Mouse (Mus musculus) layer of hippocampus, adult 2 months (tissue): ENCODE measurements at regions not wholly inside any gene's neighbourhood (a gene's known extent, or its start where the extent isn't known, plus 50 kb on each side); places are given as distances from the start of the nearest gene placed in this dataset.

ENCODE experiments used
- DNase-seq, 2 experiments: peaks; one replicate each; pipeline ENCODE4 v3.0.0; 2022; ENCODE audit warnings: low spot score in 2 of 2
- H3K27ac ChIP-seq: fragments of 200-600 bp; 2 replicates; pipeline ENCODE4 v1.8.1; 2022
- H3K4me3 ChIP-seq: fragments of 200-600 bp; 2 replicates; pipeline ENCODE4 v1.8.1; 2022; ENCODE audit warnings: mild to moderate bottlenecking
- CTCF ChIP-seq: fragments of 200-600 bp; conservative IDR thresholded peaks from 2 replicates; pipeline ENCODE4 v1.8.1; 2022; ENCODE audit warnings: antibody characterized with exemption, mild to moderate bottlenecking, moderate library complexity

DNA sequence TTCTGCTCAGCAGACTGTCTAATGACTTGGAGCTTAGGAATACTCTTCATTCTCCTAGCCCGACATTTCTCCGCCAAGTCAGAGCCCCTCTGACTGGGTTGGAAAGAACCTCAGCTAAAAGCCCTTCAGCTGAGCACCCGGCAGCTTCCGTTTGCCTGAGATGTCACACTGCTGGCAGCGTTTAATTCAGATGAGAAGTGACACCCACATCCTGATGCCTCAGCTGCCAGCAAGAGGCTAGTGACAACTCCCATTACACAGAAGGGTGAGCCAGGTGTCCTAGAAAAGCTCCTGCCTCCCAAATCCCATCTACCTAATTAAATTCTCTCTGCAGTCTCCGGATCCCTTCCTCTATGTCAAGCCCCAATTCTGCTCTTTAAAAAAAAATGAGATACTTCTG lies 670.2 kb upstream of the Arpp21 start:
- DNase-seq = peak in 1 of 2 experiments; percentile 32
- H3K4me3 ChIP-seq = no peak overlapping the region
- TF ChIP-seq CTCF = no peak
- 0 out of 2 replicates have a peak overlapping the region, but pooled peaks have one; percentile 19 for H3K27ac ChIP-seq

DNA sequence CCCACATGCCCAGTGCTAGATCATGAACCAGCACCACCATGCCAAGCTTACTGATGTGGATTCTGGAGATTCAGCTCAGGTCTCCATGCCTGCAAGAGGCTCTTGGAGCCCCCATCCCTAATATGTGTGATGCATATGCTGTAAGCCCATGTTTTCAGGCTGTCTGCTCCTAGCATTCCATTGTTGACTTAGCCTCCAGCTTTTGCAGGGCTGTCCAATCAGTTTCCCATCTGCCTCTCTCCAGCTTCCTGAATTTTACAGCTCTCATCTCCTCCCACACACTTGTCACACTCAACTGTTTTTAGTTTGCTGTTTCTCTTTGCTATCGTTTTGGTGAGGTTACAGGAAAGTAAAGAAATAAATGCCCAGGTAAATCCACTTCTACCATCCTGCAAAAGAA lies 629.2 kb upstream of the Arpp21 start:
- Histone ChIP-seq H3K27ac (peak overlapping the region; percentile 90), H3K4me3 (no peak overlapping the region)
- no peak for TF ChIP-seq CTCF
- DNase-seq = peak; percentile 36 to 65

DNA sequence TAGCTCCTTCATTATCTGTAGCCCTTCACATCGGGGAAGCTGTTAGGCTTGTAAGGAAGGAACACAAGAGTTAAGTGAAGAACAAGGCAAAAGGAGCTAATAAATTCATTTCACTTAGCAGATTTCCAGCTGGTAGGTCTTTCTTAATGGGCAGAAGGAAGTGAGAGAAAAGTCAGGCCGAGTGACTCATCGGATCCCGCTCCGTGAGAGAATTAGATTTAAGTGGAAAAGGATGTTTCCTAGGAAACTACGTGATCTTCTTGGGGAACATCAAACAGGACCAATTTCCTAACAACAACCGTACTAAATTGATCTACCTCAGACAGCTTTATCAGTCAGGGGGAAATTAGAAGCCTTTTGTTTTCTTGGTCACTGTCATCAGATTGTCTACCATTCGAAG lies 625.4 kb upstream of the Arpp21 start:
- peak in 1 of 2 experiments; percentile 39 for DNase-seq
- no peak overlapping the region for H3K4me3 ChIP-seq
- peak overlapping the region; percentile 67 for H3K27ac ChIP-seq
- no peak for TF ChIP-seq CTCF

DNA sequence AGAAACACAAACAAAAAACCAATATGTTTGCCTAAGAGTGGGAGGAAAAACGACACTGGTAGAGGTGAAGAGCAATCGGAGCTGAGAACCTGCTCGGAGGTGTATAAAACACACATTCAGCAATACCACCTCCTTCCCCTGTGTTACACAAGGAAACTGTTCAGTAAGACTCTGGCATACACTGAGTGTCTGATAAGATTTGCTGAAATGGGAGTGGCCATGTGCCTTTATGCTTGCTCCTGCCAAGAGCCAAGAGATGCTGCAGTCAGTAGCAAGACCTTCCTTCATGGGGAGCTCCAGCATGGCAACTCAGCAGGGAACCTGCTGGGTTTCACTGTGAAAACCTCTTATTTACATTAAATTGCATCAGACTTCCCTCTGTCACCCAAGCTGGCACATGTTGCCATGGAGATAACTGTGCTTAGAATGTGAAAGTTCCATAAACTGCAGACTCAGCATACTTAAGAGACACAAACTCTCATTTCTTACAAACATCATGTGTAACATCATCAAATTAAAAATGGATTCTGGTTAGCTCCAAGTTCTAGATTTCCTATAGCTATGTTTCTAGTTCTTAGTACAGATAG lies 624.7 kb upstream of the Arpp21 start:
- Histone ChIP-seq H3K4me3 (no peak overlapping the region), H3K27ac (peak overlapping the region; percentile 67)
- TF ChIP-seq CTCF = no peak
- DNase-seq = no peak

DNA sequence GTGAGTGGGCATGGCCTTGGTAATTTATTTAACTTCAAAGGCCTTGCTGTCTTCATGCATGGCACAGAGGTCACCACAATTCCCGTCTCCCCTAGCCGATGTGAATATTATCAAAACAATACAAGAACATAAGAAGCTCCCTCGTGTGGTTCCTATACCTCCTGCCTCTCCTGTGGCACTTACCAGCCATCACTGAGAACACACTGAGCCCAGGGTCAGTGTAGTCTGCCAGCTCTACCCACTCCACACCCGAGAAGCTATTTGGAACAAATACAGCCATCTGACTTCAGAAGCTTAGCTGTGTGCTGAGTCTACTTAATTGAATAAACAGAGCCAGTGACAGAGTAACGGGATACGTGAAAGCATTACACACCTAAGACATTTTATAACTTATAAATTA lies 605.7 kb upstream of the Arpp21 start:
- no peak for TF ChIP-seq CTCF
- DNase-seq = no peak
- Histone ChIP-seq H3K27ac (no peak overlapping the region), H3K4me3 (no peak overlapping the region)

DNA sequence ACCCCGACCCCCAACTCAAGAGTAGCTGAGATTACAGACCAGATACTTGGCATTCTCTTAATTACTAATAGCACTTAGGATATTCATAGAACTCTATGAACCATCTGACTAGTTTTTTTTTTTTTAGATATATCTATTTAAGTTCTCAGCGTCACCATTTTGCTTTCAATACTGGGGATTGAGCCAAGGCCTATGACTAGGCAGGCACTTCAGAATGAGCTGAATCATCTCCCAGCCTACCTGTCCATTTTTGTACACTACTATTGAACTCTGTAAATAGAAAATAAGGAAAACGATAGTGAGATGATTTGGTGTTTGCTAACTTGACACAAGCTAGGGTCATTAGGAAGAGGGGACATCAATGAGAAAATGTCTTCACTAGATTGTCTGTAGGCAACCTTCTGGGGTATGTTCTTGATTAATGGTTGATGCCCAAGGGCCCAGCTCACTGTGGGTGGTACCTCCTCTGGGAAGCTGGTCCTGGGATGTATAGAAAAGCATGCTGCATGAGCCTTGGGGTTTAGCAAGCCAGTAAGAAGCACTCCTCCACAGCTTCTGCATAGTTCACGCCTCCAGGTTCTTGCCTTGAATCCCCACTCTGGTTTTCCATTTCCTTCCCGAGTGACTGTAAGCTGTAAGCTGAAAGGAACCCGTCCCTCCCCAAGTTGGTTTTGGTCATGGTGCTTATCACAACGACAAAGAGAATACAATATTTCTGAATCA lies 603.5 kb upstream of the Arpp21 start:
- DNase-seq = no peak
- TF ChIP-seq CTCF = no peak
- H3K27ac ChIP-seq = no peak overlapping the region
- H3K4me3 ChIP-seq = no peak overlapping the region

DNA sequence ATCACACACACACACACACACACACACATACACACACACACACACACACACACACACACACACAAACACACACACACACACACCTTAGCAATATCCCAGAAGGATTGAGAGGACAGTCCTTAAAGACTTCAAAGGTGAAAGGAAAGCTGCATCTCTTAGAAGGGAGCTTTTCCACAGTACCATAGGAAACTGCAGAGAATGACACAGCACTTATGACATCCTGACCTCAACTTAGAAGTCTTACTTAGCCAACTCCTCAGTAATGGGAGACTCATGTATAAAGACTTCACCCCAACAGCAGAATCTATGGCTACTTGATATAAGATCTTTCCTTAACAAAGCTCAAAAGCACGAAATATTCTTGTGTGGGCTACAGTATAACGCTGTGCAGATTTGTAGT lies 601.8 kb upstream of the Arpp21 start:
- DNase-seq = no peak
- Histone ChIP-seq H3K4me3 (no peak overlapping the region), H3K27ac (no peak overlapping the region)
- TF ChIP-seq CTCF = no peak

DNA sequence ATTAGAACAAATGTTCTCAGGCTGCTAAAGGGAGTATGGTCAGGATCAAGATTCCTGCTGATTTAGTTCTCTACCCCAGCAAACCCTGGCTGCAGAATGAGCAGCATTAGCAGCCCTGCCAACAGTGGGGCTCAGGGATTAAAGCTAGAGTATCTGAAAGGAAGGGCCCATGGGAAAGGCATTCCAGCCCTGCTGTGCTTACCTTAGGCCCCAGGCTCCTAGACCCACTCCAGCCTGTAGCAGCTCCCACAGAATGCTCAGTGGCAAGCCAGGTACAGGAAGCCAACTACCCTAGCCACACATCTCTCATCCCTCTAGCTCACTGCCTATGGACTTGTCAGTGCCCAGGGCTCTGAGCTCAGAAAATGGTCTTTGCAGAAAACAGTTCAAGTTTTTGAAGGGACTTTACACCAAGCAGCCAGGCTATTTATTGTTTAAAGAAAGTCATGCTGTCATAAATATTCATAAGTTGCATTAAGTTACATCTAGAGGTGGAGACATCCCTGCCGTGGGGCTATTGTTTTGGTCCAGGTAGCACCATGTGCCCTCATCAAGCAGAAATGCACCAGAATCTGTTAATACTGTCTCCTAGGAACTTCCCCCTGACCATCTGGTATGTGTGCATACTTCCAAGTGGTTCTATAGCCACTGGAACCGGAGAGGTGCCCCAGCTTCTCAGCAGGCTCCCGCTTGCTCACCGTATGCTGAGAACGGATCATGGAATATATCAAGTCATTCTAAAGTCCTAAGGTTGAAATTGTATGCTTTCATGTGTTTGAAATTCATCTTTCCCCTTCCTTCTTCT lies 598.9 kb upstream of the Arpp21 start:
- no peak for DNase-seq
- Histone ChIP-seq H3K4me3 (no peak overlapping the region), H3K27ac (no peak overlapping the region)
- TF ChIP-seq CTCF = no peak

DNA sequence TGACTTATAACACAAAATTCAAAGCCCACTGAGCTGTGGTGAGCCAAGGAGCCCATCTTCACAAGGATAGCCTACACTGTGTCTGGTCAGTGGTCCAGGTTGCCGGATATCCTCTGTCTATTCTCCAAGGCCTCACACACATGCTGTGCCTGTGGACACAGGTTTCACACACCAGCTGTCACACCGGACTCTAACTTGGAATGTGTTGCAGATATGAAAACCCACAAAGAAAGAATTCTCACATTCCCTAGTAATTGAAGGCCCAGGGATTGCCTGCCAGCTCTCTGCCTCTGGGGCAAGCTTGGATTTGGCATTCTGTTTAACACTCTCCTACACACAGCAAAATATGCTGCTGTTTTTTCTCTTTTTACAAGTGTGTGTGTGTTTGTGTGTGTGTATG lies 595.4 kb upstream of the Arpp21 start:
- no peak overlapping the region for H3K4me3 ChIP-seq
- no peak for TF ChIP-seq CTCF
- peak in 1 of 2 experiments; percentile 18 for DNase-seq
- peak overlapping the region; percentile 48 for H3K27ac ChIP-seq

DNA sequence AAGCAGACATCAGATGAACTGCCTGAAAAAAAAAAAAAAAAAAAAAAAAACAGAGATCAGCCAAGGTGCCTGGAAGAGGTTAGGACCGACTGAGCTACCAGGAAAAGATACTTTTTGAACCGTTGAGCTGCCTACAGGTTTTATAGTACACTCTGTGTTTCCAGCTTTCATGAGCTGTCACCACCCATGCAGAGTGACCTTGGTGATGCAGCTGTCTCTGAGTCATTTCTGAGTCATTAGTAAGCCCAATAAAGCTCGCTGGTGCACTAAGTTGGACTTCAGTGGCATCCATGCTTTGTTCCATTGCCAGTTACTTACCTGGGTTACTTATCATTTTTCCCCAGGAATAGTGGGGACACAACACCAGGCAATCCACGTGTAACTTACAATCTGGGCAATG lies 592.9 kb upstream of the Arpp21 start:
- TF ChIP-seq CTCF = no peak
- peak overlapping the region; percentile 24; the same call in 1 of the 2 replicates for H3K27ac ChIP-seq
- H3K4me3 ChIP-seq = no peak overlapping the region
- no peak for DNase-seq

DNA sequence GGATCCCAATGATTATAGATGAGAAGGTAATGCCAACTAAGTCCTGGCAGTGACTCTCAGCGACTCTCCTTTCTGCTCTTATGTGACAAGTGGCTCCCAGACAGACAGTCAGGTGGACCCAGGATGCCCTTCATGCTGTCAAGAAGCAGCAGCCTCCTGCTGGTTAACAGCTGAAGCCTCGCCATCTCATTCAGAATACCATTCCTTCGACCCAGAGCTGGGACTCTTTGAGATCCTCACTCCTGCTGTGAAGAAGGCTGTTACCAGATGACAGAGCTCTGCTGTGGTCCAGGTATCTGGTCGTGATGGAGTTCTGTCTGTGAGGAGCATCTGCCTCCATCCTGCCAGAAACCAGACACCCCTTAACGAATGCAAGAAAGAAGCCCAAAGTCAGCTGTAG lies 590.9 kb upstream of the Arpp21 start:
- Histone ChIP-seq H3K27ac (no peak overlapping the region), H3K4me3 (no peak overlapping the region)
- no peak for DNase-seq
- no peak for TF ChIP-seq CTCF

DNA sequence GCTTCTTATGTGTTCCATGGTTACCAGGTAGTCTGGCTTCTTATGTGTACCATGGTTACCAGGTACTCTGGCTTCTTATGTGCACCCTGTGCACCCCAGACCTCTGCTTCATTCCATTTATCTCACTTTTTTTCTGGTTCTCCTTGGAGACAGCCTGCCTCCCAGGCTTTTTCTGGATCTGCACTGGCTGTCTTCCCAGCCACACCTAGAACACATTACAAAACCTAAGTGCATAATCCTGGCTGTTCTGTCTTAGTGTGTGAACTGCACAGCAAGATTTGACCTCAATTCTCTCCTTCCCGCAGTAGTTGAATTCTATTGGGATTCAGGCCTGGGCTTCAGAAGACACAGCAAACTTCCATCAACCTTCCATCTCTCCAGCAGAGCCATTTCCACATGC lies 586.2 kb upstream of the Arpp21 start:
- no peak overlapping the region for H3K4me3 ChIP-seq
- no peak for TF ChIP-seq CTCF
- no peak overlapping the region for H3K27ac ChIP-seq
- DNase-seq = no peak

DNA sequence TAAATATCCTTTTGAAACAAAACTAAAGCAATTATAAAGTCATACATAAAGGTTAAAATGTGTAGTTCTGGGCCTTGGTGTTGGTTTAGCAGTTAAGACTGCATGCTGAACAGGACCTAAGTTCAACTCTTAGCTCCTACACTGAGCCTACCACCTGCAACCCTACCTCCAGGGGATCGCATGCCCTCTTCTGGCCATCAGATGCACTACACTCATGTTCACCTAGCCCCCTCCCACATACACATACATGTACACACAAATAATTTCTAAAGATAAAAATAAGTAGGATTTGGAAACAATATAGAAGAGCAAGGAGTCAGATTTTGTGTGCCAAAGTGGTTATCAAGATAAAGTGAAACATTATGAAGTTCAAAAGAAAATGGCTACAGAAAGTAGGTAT lies 576.2 kb upstream of the Arpp21 start:
- DNase-seq = no peak
- no peak overlapping the region for H3K27ac ChIP-seq
- peak; percentile 65 for TF ChIP-seq CTCF
- no peak overlapping the region for H3K4me3 ChIP-seq
